Mouse (Mus musculus) ES-Bruce4 (cell line): ENCODE measurements around the gene Ddit4. TPM values are rescaled to one million over a fixed set of nuclear protein-coding genes. Genes with fewer than 3 reads are reported as not detected.

Source experiments
- H3K27ac ChIP-seq: 2 replicates; pipeline ENCODE4 v1.5.1; 2012; ENCODE audit warnings: low read length, inconsistent platforms; ENCODE audit not compliant: insufficient read depth
- H3K27me3 ChIP-seq: 2 replicates; pipeline ENCODE4 v1.6.1; 2012; ENCODE audit warnings: mild to moderate bottlenecking, low read length, inconsistent platforms; ENCODE audit not compliant: control insufficient read depth, poor library complexity, insufficient read depth, severe bottlenecking
- H3K36me3 ChIP-seq: 2 replicates; pipeline ENCODE4 v1.6.1; 2012; ENCODE audit warnings: inconsistent platforms, mild to moderate bottlenecking, low read length, moderate library complexity; ENCODE audit not compliant: control insufficient read depth, poor library complexity, insufficient read depth, severe bottlenecking
- H3K4me1 ChIP-seq: one replicate; pipeline ENCODE4 v1.8.1; 2011; ENCODE audit warnings: low read length; ENCODE audit not compliant: control insufficient read depth, insufficient read depth
- H3K4me3 ChIP-seq: 2 replicates; pipeline ENCODE4 v1.5.1; 2011; ENCODE audit warnings: low read depth, mild to moderate bottlenecking, low read length
- H3K9ac ChIP-seq: 2 replicates; pipeline ENCODE4 v1.6.1; 2012; ENCODE audit warnings: low read depth, mild to moderate bottlenecking, inconsistent platforms; ENCODE audit not compliant: poor library complexity, severe bottlenecking
- H3K9me3 ChIP-seq: replicated peaks from 2 replicates; pipeline ENCODE4 v1.6.1; 2012; ENCODE audit warnings: mild to moderate bottlenecking, low read length, inconsistent platforms; ENCODE audit not compliant: control insufficient read depth, poor library complexity, insufficient read depth, severe bottlenecking
- CTCF ChIP-seq: IDR thresholded peaks from one replicate; pipeline ENCODE4 v1.8.1; 2011; ENCODE audit warnings: low read depth, low read length
- EP300 ChIP-seq: IDR thresholded peaks from 2 replicates; pipeline ENCODE4 v1.6.1; 2011; ENCODE audit warnings: low read depth, low read length; ENCODE audit not compliant: insufficient read depth
- POLR2A ChIP-seq: IDR thresholded peaks from one replicate; pipeline ENCODE4 v1.8.1; 2011; ENCODE audit warnings: low read length; ENCODE audit not compliant: insufficient read depth
- polyA plus RNA-seq: library from polyadenylated mRNA; stranded (reverse); fragments of >200 nt; gene quantifications from 2 replicates; pipeline ENCODE4 v1.2.4, GENCODE M21; 2011; ENCODE audit warnings: low read depth; ENCODE audit not compliant: missing spikeins, insufficient read depth, insufficient read length

The Ddit4 gene
- polyA plus RNA-seq, 1 experiment = 172 TPM

- H3K27ac ChIP-seq = no peak overlapping the region
- peaks cover 20% of the 10 kb centered on the region for H3K36me3 ChIP-seq
- no peak for TF ChIP-seq CTCF
- TF ChIP-seq EP300 = no peak
- TF ChIP-seq POLR2A = no peak
- H3K27me3 ChIP-seq = no peaks in the 10 kb centered on the region
- H3K9ac ChIP-seq = no peak overlapping the region
- no peak overlapping the region for H3K4me3 ChIP-seq
- H3K4me1 ChIP-seq = no peaks in the 10 kb centered on the region
- H3K9me3 ChIP-seq = no peaks in the 10 kb centered on the region
These were observed 39.7 kb upstream of the Ddit4 start for GRCm38 (mm10) chr10:59991262-59991880.

- TF ChIP-seq POLR2A (no peak), CTCF (no peak), EP300 (no peak)
- Histone ChIP-seq H3K27me3 (no peaks in the 10 kb centered on the region), H3K9ac (no peak overlapping the region), H3K27ac (no peak overlapping the region), H3K4me3 (no peak overlapping the region), H3K9me3 (no peaks in the 10 kb centered on the region), H3K36me3 (peaks cover 18% of the 10 kb centered on the region), H3K4me1 (no peaks in the 10 kb centered on the region)
These were observed 38.8 kb upstream of the Ddit4 start for GRCm38 (mm10) chr10:59990393-59990792.

GRCm38 (mm10) chr10:59988036-59988435, 36.4 kb upstream of the Ddit4 start:
- H3K27ac ChIP-seq = no peak overlapping the region
- no peak overlapping the region for H3K4me3 ChIP-seq
- no peak for TF ChIP-seq EP300
- TF ChIP-seq POLR2A = no peak
- no peak for TF ChIP-seq CTCF
- no peak overlapping the region for H3K9ac ChIP-seq
- no peaks in the 10 kb centered on the region for H3K9me3 ChIP-seq
- peaks cover 18% of the 10 kb centered on the region for H3K36me3 ChIP-seq
- no peaks in the 10 kb centered on the region for H3K27me3 ChIP-seq
- H3K4me1 ChIP-seq = no peaks in the 10 kb centered on the region

- TF ChIP-seq POLR2A = no peak
- TF ChIP-seq CTCF = no peak
- TF ChIP-seq EP300 = no peak
- Histone ChIP-seq H3K27ac (no peak overlapping the region), H3K36me3 (peaks cover 2% of the 10 kb centered on the region)
These were observed 30.8 kb upstream of the Ddit4 start for GRCm38 (mm10) chr10:59982379-59982873.

GRCm38 (mm10) chr10:59981792-59982191, 30.2 kb upstream of the Ddit4 start:
- no peak overlapping the region for H3K27ac ChIP-seq

More at GRCm38 (mm10) chr10:59982379-59982873, 30.8 kb upstream of the Ddit4 start:
- no peak overlapping the region for H3K4me3 ChIP-seq
- H3K9me3 ChIP-seq = no peaks in the 10 kb centered on the region
- peaks cover 8% of the 10 kb centered on the region for H3K4me1 ChIP-seq
- no peak overlapping the region for H3K9ac ChIP-seq
- H3K27me3 ChIP-seq = no peaks in the 10 kb centered on the region

GRCm38 (mm10) chr10:59981336-59981735, 29.7 kb upstream of the Ddit4 start:
- Histone ChIP-seq H3K9ac (no peak overlapping the region), H3K4me3 (no peak overlapping the region), H3K9me3 (no peaks in the 10 kb centered on the region), H3K36me3 (no peaks in the 10 kb centered on the region), H3K27me3 (no peaks in the 10 kb centered on the region), H3K4me1 (peaks cover 8% of the 10 kb centered on the region), H3K27ac (no peak overlapping the region)
- TF ChIP-seq POLR2A (no peak), EP300 (no peak), CTCF (no peak)

More at GRCm38 (mm10) chr10:59981792-59982191, 30.2 kb upstream of the Ddit4 start:
- Histone ChIP-seq H3K9me3 (no peaks in the 10 kb centered on the region), H3K4me3 (no peak overlapping the region), H3K9ac (no peak overlapping the region), H3K4me1 (peaks cover 8% of the 10 kb centered on the region), H3K36me3 (no peaks in the 10 kb centered on the region), H3K27me3 (no peaks in the 10 kb centered on the region)
- no peak for TF ChIP-seq POLR2A
- no peak for TF ChIP-seq CTCF
- no peak for TF ChIP-seq EP300
